Mouse (Mus musculus) lung, embryonic 16.5 days (tissue): ENCODE data around the gene Iqsec1. TPM values are rescaled to one million over a fixed set of nuclear protein-coding genes. Genes with fewer than 3 reads are reported as not detected.

ENCODE experiments used
- microRNA-seq: library from miRNA; unstranded; fragments of <30 nt; microRNA quantifications from one replicate; pipeline ENCODE4, GENCODE M21; 2016
- polyA plus RNA-seq: library from polyadenylated mRNA; unstranded; fragments of >200 nt; fragmentation: Nextera tagmentation; extraction: Ambion mirVana; gene quantifications from 2 replicates; pipeline ENCODE4 v1.2.1, GENCODE M21; 2015

Gene Iqsec1
- polyA plus RNA-seq, 1 experiment from 2014 or later, result 11.7 TPM

Small RNAs within 50 kb of the gene (microRNA-seq; reads per million reads assigned to microRNA genes)
- gene Gm24816, result not detected

Other genes starting within 250 kb of the Iqsec1 start
- gene Nup210, start 128.1 kb upstream of the Iqsec1 start, polyA plus RNA-seq, result 27.8 and 29.0 TPM in 2 replicates
- 6.4 and 7.7 TPM in 2 replicates for gene Hdac11, start 168.0 kb upstream of the Iqsec1 start, polyA plus RNA-seq
- 68.5 and 78.8 TPM in 2 replicates for gene Fbln2, start 223.8 kb upstream of the Iqsec1 start, polyA plus RNA-seq